Mouse (Mus musculus) stomach, postnatal 0 days (tissue): ENCODE results near the gene Ctcf.

Source experiments
- CTCF ChIP-seq: IDR thresholded peaks from 2 replicates; pipeline ENCODE4 v1.5.1; 2016; ENCODE audit warnings: antibody characterized with exemption, low read depth, mild to moderate bottlenecking, moderate library complexity
- EP300 ChIP-seq: optimal IDR thresholded peaks from 2 replicates; pipeline ENCODE3; 2016; ENCODE audit warnings: antibody characterized with exemption

- TF ChIP-seq CTCF: peak; percentile 55
- TF ChIP-seq EP300: no peak
Measured at GRCm38 (mm10) chr8:105636018-105636962, at the start of gene Ctcf.
